Mouse (Mus musculus) ES-Bruce4 (cell line): ENCODE data around the gene Pim3.

Experiments used
- CTCF ChIP-seq: IDR thresholded peaks from one replicate; pipeline ENCODE4 v1.8.1; 2011; ENCODE audit warnings: low read depth, low read length
- POLR2A ChIP-seq: IDR thresholded peaks from one replicate; pipeline ENCODE4 v1.8.1; 2011; ENCODE audit warnings: low read length; ENCODE audit not compliant: insufficient read depth

- TF ChIP-seq CTCF = no peak
- TF ChIP-seq POLR2A = no peak
These were observed 8.9 kb upstream of the Pim3 start for GRCm38 (mm10) chr15:88853106-88853505.
